Mouse (Mus musculus): ENCODE data around the gene Pdzd7.

DNA sequence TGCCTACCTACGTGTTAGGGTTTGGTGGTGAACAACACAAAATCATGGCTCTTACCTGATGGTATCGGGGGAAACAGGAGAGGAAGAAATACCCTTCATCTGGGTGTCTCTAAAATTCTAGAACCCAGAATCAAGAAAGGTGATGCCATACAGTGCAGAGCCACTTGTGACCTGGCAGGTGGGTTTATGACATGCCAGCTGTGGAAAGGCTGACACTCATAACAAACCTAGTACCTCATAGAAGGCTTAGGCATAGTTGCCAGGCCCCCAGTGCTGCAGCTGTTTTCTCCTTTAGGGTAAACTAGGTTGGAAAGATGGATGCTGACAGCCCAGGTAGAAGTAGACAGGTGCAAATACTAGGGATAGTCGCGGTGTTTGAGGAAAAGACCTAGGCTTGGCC is 61.1 kb downstream of the Pdzd7 start:
- TF ChIP-seq POLR2A (IDR thresholded peaks at IDR 0.05; ENCODE audit: low read depth, low read length): no peak
- TF ChIP-seq CTCF (IDR thresholded peaks at IDR 0.05; ENCODE audit: borderline replicate concordance, insufficient read depth, low read length): no peak
